Mouse (Mus musculus): ENCODE data around the gene Sorbs2. TPM values are rescaled to one million over a fixed set of nuclear protein-coding genes. Genes with fewer than 3 reads are reported as not detected.

The Sorbs2 gene
- polyA plus RNA-seq, 1 experiment from 2014 or later, result 9.5 TPM

- H3K36me3 ChIP-seq (replicated peaks), result peaks cover 4% of the 10 kb centered on the region; the same call in 1 of the 2 replicates
- H3K4me1 ChIP-seq (replicated peaks), result no peaks in the 10 kb centered on the region
- H3K27me3 ChIP-seq, result no peaks in the 10 kb centered on the region
- 75% methylated on average over 14 of the region's 14 CpGs for WGBS (ENCODE audit: insufficient replicate concordance)
- H3K9me3 ChIP-seq (replicated peaks), result no peaks in the 10 kb centered on the region
- no peak overlapping the region for H3K27ac ChIP-seq (replicated peaks)
- H3K4me2 ChIP-seq, result no peak overlapping the region
- H3K4me3 ChIP-seq (replicated peaks), result no peak overlapping the region
- ATAC-seq (ENCODE audit: insufficient read depth), result no peak
- no peak overlapping the region for H3K9ac ChIP-seq
Measured at GRCm38 (mm10) chr8:45794847-45795246, 287.3 kb downstream of the Sorbs2 start.

GRCm38 (mm10) chr8:45796331-45796740, 288.7 kb downstream of the Sorbs2 start:
- Histone ChIP-seq H3K4me1 (replicated peaks) (no peaks in the 10 kb centered on the region), H3K27ac (replicated peaks) (no peak overlapping the region), H3K9ac (no peak overlapping the region), H3K36me3 (replicated peaks) (peaks cover 4% of the 10 kb centered on the region; the same call in 1 of the 2 replicates), H3K27me3 (no peaks in the 10 kb centered on the region), H3K4me2 (no peak overlapping the region), H3K4me3 (replicated peaks) (no peak overlapping the region), H3K9me3 (replicated peaks) (no peaks in the 10 kb centered on the region)
- ATAC-seq (ENCODE audit: insufficient read depth), result no peak
- WGBS (ENCODE audit: insufficient replicate concordance), result 55% methylated on average over 11 of the region's 11 CpGs

GRCm38 (mm10) chr8:45799517-45799916, 291.9 kb downstream of the Sorbs2 start:
- Histone ChIP-seq H3K9ac (no peak overlapping the region), H3K27me3 (no peaks in the 10 kb centered on the region), H3K4me1 (replicated peaks) (no peaks in the 10 kb centered on the region), H3K9me3 (replicated peaks) (no peaks in the 10 kb centered on the region), H3K4me2 (no peak overlapping the region), H3K27ac (replicated peaks) (no peak overlapping the region), H3K4me3 (replicated peaks) (no peak overlapping the region), H3K36me3 (replicated peaks) (no peaks in the 10 kb centered on the region)
- 54% methylated on average over 4 of the region's 4 CpGs for WGBS (ENCODE audit: insufficient replicate concordance)
- ATAC-seq (ENCODE audit: insufficient read depth), result no peak

DNA sequence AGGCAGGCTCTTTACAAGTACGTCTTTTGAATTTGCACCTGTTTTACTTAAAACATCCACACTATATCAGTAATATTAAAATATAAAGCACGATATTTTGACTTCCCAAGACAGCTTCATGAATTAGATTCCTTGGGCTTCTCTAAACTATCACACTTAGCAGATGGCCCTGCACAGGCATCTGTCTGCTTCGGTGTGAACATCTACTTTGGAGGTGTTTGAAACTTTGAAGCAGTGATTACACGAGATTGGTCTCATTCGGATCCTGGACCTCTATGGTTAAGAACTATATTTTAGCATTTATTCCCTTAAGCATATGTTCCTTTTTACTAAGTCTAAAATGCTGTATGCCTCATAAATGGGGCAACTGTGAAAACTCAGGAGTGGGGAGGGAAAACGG, 301.0 kb downstream of the Sorbs2 start:
- no peak for ATAC-seq (ENCODE audit: insufficient read depth)
- WGBS (ENCODE audit: insufficient replicate concordance), result 70% methylated on average over 6 of the region's 6 CpGs
- H3K36me3 ChIP-seq (replicated peaks), result no peaks in the 10 kb centered on the region
- no peak overlapping the region for H3K27ac ChIP-seq (replicated peaks)
- H3K4me1 ChIP-seq (replicated peaks), result no peaks in the 10 kb centered on the region
- no peak overlapping the region for H3K4me2 ChIP-seq
- no peaks in the 10 kb centered on the region for H3K27me3 ChIP-seq
- no peak overlapping the region for H3K9ac ChIP-seq
- no peaks in the 10 kb centered on the region for H3K9me3 ChIP-seq (replicated peaks)
- H3K4me3 ChIP-seq (replicated peaks), result no peak overlapping the region

GRCm38 (mm10) chr8:45816765-45817426, 309.3 kb downstream of the Sorbs2 start:
- no peaks in the 10 kb centered on the region for H3K27me3 ChIP-seq
- H3K4me1 ChIP-seq (replicated peaks), result no peaks in the 10 kb centered on the region
- no peak overlapping the region for H3K27ac ChIP-seq (replicated peaks)
- H3K36me3 ChIP-seq (replicated peaks), result no peaks in the 10 kb centered on the region
- H3K4me3 ChIP-seq (replicated peaks), result no peak overlapping the region
- H3K9me3 ChIP-seq (replicated peaks), result no peaks in the 10 kb centered on the region
- no peak overlapping the region for H3K4me2 ChIP-seq
- no peak overlapping the region for H3K9ac ChIP-seq
- WGBS (ENCODE audit: insufficient replicate concordance), result 16% methylated on average over 7 of the region's 7 CpGs
- no peak for ATAC-seq (ENCODE audit: insufficient read depth)

DNA sequence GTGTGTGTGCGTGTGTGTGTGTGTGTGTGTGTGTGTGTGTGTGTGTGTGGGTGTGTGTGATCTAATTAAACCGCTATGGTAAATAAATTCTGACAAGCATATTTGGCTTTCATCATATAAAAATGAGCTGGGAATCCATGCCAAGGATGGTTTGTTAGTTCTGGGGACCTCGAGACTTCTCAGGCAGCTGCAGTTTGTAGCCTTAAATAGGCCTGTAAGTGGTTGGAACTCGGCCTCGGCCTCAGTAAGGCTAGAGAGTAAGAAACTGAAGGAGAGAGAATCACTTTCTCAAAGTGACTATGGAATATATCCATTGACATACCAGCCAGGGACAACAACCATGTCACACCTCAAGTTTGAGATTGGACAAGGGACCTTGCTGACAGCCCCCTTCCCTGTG, 314.1 kb downstream of the Sorbs2 start:
- Histone ChIP-seq H3K9me3 (replicated peaks) (no peaks in the 10 kb centered on the region), H3K4me1 (replicated peaks) (no peaks in the 10 kb centered on the region), H3K9ac (no peak overlapping the region), H3K27me3 (no peaks in the 10 kb centered on the region), H3K4me2 (no peak overlapping the region), H3K4me3 (replicated peaks) (no peak overlapping the region), H3K36me3 (replicated peaks) (no peaks in the 10 kb centered on the region), H3K27ac (replicated peaks) (no peak overlapping the region)
- 54% methylated on average over 5 of the region's 5 CpGs for WGBS (ENCODE audit: insufficient replicate concordance)
- no peak for ATAC-seq (ENCODE audit: insufficient read depth)

DNA sequence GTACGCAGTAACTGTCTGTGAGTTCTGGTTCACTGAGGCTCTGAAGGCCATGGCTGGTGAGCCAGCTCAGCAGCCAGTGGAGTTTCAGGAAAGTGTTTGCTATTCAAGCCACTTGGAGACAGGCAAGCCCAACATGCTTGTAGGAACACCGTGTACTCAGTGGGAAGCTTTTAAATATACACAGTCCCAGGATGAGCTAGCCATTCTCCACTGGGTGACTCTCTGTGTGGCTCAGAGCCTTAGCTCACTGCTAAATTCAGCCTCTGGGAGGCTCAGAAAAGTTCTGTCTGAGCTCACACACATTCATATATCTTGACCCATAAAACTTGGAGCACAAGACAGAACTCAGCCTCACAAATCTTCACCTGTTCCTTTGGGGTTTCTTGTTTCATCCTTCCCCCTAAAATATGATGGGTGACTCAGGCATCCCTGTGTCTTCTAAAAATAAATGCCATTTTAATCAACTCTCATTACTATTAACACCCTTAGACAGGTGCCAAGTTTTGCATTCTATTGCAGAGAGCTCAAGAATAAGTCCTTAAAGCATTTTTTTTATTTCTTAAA, 322.5 kb downstream of the Sorbs2 start:
- WGBS (ENCODE audit: insufficient replicate concordance), result 57% methylated on average over 2 of the region's 2 CpGs
- Histone ChIP-seq H3K4me2 (no peak overlapping the region), H3K4me3 (replicated peaks) (no peak overlapping the region), H3K27ac (replicated peaks) (no peak overlapping the region), H3K4me1 (replicated peaks) (no peaks in the 10 kb centered on the region), H3K36me3 (replicated peaks) (no peaks in the 10 kb centered on the region), H3K27me3 (no peaks in the 10 kb centered on the region), H3K9me3 (replicated peaks) (no peaks in the 10 kb centered on the region), H3K9ac (no peak overlapping the region)
- ATAC-seq (ENCODE audit: insufficient read depth), result no peak

DNA sequence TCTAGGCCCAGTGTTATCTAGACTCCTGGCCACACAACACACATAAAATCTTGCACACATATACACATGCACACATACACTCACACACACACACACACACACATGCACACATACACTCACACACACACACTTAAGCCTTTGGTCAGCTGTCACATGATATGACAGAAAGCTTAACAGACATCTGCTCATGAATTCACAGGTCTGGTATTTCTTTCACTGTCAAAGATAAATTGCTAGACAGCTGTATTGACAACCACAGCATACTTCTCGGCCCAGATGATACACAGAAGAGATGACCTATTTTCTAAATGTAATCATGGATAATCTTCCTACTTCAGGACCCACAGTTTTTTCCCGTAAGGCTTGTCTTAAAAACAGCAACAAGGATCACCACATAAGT, 326.3 kb downstream of the Sorbs2 start:
- Histone ChIP-seq H3K4me3 (replicated peaks) (no peak overlapping the region), H3K27ac (replicated peaks) (no peak overlapping the region), H3K4me2 (no peak overlapping the region), H3K36me3 (replicated peaks) (no peaks in the 10 kb centered on the region), H3K9ac (no peak overlapping the region), H3K9me3 (replicated peaks) (no peaks in the 10 kb centered on the region), H3K4me1 (replicated peaks) (no peaks in the 10 kb centered on the region), H3K27me3 (no peaks in the 10 kb centered on the region)
- 54% methylated on average over 2 of the region's 2 CpGs for WGBS (ENCODE audit: insufficient replicate concordance)
- no peak for ATAC-seq (ENCODE audit: insufficient read depth)

- Histone ChIP-seq H3K4me2 (no peak overlapping the region), H3K36me3 (replicated peaks) (no peaks in the 10 kb centered on the region), H3K27ac (replicated peaks) (no peak overlapping the region), H3K9ac (no peak overlapping the region), H3K4me3 (replicated peaks) (no peak overlapping the region), H3K4me1 (replicated peaks) (no peaks in the 10 kb centered on the region), H3K9me3 (replicated peaks) (no peaks in the 10 kb centered on the region), H3K27me3 (no peaks in the 10 kb centered on the region)
- 64% methylated on average over 5 of the region's 5 CpGs for WGBS (ENCODE audit: insufficient replicate concordance)
- ATAC-seq (ENCODE audit: insufficient read depth), result no peak
Measured at GRCm38 (mm10) chr8:45843306-45843705, 335.7 kb downstream of the Sorbs2 start.

DNA sequence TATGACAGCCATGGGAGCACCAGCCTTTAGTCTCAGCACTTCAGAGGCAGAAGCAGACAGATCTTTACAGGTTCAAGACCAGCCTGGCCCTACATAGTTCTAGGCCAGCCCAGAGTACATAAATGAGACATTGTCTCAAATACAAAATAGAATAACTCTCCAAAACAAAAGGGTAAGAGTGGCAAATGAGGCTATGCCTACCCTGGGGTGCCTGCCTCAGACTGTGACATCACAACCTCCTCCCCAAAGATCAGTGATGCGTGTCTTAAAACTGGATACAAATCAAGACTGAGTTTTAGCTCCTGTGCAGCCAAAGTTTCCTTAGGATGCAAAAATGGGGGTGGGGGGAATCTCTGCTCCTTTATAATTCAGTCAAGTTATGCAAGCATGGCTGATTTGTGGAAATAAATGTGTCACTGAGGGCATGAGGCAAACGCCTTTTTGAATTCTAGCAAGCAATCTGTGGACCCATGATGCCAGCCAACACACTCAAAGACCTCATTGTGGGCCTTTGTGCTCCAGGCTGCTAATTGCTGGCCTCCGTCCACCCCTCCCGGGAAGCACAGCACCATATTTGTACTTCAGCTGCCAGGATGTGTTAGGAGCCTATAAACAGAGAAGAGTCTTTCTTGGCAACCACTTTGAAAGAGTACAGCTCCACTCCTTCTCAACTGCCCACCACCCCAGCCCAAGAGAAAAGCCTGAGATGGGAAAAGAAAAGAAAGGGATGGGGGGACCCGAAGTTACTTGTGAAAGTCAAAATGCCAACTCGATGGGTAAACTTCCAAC, 336.7 kb downstream of the Sorbs2 start:
- Histone ChIP-seq H3K27ac (replicated peaks) (no peak overlapping the region), H3K9ac (no peak overlapping the region), H3K4me2 (no peak overlapping the region), H3K36me3 (replicated peaks) (no peaks in the 10 kb centered on the region), H3K4me3 (replicated peaks) (no peak overlapping the region), H3K4me1 (replicated peaks) (no peaks in the 10 kb centered on the region), H3K9me3 (replicated peaks) (no peaks in the 10 kb centered on the region), H3K27me3 (no peaks in the 10 kb centered on the region)
- no peak for ATAC-seq (ENCODE audit: insufficient read depth)
- WGBS (ENCODE audit: insufficient replicate concordance), result 50% methylated on average over 6 of the region's 6 CpGs

DNA sequence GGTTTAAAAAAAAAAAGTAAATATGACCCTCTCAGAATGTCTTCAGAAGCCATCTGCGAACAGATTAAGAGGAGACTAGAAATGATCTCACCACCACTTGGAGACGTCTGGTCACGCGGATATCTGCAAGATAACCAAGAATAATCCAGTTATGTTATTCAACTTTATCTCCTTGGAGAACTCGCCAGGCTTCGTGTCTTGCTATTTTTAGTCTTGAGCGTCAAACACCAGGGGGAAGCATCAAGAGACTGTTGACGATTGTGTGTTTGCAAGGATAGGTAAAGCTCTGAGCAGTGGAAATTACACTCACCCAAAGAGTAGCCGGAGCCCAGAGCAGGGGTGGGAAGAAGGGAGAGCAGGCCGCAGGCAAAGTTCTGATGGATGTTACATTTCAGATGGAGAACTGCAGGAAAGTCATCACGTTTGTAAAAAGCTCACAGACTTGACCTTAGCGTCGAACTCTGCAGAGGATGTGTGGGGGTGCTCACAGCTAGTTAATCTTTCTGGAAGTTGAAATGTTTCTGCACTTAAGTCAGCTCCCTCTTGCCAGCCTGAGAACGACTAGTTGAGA, 337.4 kb downstream of the Sorbs2 start:
- Histone ChIP-seq H3K27ac (replicated peaks) (no peak overlapping the region), H3K9me3 (replicated peaks) (no peaks in the 10 kb centered on the region), H3K36me3 (replicated peaks) (no peaks in the 10 kb centered on the region), H3K4me1 (replicated peaks) (no peaks in the 10 kb centered on the region), H3K4me3 (replicated peaks) (no peak overlapping the region), H3K4me2 (no peak overlapping the region), H3K9ac (no peak overlapping the region), H3K27me3 (no peaks in the 10 kb centered on the region)
- whole genome bisulfite sequencing (ENCODE audit: insufficient replicate concordance), result 51% methylated on average over 14 of the region's 14 CpGs
- no peak for ATAC-seq (ENCODE audit: insufficient read depth)

All from liver, embryonic 15.5 days (tissue).